Mouse (Mus musculus): ENCODE results near the gene Rab5c.

Gene Rab5c

DNA sequence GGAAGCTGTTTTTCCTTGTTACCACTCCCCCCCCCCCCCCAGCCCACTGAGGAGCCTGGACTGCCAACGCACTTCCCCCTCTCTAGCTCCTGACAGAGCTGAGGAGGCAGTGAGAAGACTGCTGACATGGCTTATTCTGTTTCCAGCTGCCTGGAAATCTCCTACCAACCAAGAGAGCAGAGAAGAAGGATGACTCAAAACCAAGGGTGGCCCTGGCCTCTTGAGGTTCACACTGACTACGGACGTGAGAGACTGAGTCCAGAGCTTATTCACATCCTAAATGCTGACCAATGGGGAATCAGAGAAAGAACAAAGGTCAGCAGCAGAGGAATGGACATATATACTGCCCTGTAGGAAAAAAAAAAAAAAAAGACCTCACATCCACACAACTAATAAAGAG, 18.7 kb downstream of the Rab5c start:
- DNase-seq = no peak

GRCm38 (mm10) chr11:100718866-100719265, 19.1 kb downstream of the Rab5c start:
- DNase-seq = no peak

DNA sequence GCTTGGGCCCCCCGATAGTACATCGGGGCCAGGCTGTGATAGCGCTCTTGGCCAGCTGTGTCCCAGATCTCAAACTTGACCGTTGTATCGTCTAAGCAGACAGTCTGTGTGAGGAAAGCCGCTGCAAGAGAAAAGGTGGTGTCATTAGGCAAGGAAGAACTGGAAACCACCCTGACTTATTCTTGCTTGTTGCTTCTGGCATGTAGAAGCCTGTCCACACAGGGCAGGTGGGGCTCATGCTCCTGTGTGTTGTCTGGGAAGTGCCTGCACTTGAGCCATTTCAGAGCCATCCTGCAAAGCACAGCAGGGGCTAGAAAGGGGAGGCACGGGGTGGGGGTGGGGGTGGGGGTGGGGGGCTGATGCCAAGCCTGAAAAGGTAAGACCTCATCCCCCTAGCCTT, 19.6 kb downstream of the Rab5c start:
- no peak for DNase-seq

DNA sequence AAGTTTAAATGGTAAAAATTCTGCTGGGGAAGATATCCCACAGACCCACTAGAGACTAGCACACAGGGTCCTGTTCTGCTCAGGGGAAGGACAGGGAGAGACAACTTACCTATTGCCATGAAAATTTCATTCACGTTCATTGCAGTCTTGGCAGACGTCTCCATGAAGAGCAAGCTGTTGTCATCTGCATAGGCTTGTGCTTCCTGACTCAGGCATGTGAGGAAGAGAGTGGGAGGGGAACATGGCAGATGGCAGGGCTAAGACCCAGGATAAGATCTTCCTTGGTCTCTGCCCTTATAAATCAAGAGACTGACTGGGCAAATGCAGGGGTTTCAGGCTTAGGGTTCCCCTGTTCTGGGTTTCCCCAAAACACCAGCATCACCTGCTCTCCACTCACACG, 21.4 kb downstream of the Rab5c start:
- no peak for DNase-seq

- DNase-seq = no peak
These were observed 23.1 kb downstream of the Rab5c start for GRCm38 (mm10) chr11:100714948-100715347.

DNA sequence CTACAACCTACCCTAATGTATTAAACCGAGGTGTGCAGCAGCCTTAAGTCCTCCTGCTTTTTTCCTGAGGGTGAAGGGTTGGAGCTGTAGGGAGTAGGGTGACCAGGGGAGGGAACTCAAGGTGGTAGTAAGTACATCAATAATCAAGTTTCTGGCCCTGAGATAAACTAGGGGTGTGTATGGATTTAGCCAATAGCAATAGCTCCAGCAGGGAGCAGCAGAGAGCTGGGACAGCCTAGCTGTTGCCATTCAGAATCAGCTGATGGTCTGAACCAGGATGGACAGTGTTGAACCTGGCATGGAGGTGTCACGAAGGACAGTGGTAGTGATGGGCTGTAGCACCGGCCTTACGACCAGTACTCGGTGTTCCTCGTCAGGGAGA, 23.5 kb downstream of the Rab5c start:
- peak; percentile 79 for DNase-seq

DNA sequence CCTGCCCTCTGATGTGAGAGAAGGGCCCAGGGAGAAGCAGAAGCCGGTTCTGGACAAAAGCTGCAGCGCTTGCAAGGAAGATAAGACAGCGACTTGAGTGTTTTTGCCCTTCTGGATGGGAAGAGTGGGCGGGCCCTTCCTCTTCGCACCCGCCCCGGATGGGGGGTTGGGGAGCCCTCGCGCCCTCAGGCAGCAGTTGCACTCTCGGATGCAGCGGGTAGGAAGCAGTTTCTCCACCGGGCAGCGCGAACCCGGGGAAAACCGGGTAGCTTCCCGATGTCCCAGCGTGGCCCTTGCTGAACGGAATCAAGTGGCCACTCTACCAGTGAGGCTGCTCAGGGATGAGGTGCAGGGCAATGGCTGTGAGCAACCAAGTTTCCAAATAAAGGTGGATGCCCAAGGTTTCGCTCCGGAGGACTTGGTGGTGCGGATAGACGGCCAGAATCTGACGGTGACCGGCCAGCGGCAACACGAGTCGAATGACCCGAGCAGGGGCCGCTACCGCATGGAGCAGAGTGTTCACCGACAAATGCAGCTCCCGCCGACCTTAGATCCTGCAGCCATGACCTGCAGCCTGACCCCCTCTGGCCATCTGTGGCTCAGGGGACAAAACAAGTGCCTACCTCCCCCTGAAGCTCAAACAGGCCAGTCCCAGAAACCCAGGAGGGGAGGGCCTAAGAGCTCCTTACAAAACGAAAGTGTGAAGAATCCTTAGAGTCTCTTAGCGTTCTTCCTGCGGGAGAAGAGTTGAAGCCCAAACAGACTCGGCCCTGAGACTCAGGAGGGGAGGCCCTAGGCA, 24.1 kb downstream of the Rab5c start, which contains the start of gene Hspb9:
TSS of gene Hspb9 (plus strand) at position 116 of the 799 bp plus-strand sequence.
- peak; percentile 91 for DNase-seq

DNA sequence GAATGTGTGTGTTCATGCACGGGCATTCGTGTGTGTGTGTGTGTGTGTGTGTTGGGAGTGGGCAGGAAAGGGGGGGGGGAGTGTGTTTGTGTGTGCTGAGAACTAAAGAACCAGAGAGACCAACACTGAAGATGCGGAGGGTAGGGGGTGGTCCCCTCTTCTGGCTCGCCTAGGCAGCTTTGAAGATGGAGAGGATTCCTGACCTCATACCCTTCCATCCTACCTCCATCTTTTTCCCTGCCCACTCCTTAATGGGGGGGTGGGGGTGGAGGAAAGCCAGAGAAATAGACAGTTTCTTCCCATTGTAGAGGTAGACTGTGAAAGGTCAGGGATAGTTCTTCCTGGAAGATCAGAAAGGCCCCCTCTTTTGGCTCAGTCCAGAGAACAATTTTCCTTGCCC, 24.8 kb downstream of the Rab5c start:
- DNase-seq = no peak

- DNase-seq = peak; percentile 78
These were observed 26.0 kb downstream of the Rab5c start, which contains the start of gene Kat2a for GRCm38 (mm10) chr11:100711783-100712615. Gene Kat2a, minus strand, starts transcription at chr11:100712465.

- DNase-seq = no peak
These were observed 27.0 kb downstream of the Rab5c start for GRCm38 (mm10) chr11:100710977-100711376.

DNA sequence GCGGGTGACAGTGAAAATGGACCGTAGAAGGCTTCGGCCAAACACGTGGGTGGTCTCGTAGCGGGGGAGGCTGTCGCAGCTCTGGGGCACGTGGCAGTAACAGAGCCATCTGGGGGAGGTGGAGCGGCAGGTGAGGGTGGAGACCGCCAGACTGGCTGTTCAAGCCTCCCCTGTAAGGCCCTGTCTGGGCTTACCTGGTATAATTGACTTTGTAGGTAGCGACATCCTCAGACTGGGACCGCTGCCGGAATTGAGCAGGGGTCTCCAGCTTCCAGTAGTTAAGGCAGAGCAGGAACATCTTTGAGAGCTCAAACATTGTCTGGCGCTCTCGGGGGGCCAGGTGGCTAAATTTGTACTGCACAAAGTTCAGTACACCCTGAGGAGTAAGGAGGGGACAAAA, 27.5 kb downstream of the Rab5c start:
- DNase-seq = no peak

DNA sequence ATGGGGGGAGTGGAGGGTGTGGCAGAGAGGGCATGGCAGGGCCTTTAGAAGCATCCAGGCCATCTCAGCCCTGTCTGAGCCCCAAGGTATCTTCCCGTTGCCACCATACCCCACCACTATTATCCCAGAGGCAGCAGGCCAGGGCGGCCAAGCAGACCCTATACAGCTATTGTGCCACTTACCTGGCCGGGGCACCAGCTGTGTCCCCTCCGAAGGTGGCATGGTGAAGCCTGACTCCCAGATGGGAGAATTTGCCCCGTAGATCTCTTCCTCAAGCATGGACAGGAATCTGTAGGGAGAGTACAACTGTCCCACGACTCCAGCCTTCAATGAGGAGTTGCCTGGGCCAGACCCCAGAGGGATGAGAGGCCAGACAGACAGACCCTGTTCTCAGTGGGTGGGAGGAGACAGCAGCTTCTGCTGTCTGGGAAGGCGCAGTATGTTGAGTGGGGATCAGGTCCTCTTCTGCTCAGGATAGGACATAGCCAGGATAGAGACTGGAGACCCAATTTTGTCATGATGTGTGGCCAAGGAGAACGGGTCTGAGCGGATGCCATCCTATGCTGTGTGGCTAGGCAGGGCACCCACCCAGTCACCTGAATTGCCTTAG, 28.7 kb downstream of the Rab5c start:
- no peak for DNase-seq

GRCm38 (mm10) chr11:100705095-100705747, 32.8 kb downstream of the Rab5c start:
- no peak for DNase-seq

DNA sequence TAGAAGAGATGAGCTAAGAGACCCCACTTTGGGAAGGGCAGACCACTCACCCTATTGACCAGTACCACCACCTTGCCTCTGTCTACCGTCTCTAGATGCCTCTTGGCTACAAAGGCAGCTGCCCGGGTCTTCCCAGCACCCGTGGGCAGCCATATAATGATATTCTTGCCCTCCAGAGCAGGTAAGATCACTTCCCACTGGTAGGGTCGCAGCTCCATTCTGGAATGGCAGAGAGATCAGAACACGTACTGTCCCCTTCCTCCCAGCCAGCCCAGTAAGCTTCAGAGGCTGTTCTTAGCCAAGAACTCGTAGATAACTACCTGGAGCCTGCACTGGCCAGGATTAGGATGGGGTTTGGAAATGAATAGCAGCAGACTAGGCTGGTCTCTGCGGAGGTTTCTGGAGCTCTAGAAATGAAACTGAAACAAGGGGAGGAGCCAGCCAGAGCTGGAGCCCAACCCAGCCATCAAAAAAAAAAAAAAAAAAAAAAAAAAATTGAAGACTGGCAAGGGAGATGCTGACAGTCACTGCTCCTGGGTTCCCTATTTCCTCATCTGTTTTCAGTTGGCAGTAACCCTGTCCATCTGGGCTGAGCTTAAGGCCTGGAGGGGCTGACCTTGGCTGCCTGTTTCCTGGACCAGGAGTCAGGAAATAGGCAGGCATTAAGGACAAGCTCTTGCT, 34.0 kb downstream of the Rab5c start, which contains the start of gene Dhx58:
TSS of gene Dhx58 (minus strand) at position 421 of the 681 bp plus-strand sequence.
- DNase-seq = peak; percentile 13

GRCm38 (mm10) chr11:100703366-100703765, 34.6 kb downstream of the Rab5c start:
- DNase-seq = no peak

- DNase-seq = no peak
These were observed 35.1 kb downstream of the Rab5c start for GRCm38 (mm10) chr11:100702906-100703305.

- DNase-seq = peak; percentile 68
These were observed 35.7 kb downstream of the Rab5c start for GRCm38 (mm10) chr11:100702081-100702851.

DNA sequence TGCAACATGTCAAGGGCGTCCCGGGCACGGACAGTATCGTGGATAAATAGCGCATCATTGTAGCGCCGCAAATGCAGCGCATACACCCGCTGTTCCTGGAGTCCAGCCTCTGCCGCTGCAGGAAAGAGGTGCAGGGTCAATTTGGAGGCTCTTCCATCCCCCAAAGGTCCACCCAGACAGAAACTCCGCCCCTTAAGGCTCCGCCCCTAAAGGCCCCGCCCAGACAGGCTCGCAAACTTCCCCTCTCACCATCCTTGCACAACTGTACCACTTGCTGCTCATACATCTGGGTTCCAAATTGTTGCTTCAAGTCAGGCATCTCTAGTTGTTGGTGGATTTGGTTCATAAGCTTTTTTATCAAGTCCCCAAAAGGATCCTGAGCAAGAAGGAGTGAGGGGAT, 36.7 kb downstream of the Rab5c start:
- DNase-seq = peak; percentile 54

GRCm38 (mm10) chr11:100700710-100701109, 37.3 kb downstream of the Rab5c start:
- no peak for DNase-seq

- no peak for DNase-seq
These were observed 40.1 kb downstream of the Rab5c start for GRCm38 (mm10) chr11:100697921-100698320.

DNA sequence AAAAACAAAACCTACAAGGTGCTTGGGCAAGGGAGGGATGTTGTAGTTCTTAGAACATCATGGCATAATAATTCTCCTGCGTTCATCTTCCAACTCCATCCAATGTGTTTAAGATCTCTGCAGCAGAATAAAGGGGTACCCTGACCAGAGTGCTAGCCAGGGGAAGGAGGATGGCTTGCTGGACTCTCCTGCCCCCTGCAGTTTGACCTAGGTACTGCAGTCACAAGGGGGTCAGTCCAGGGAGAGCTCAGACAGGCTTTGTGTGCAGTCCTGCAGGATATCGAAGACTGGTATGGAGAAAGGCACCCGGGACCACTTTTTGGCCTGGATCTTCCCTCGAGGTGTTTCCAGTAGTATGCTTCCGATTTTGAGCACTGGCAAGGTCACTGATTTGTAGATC, 43.1 kb downstream of the Rab5c start:
- peak; percentile 79 for DNase-seq

Measured in thymus, postnatal 25 days (tissue).